Mouse (Mus musculus) olfactory bulb, adult 2 months (tissue): ENCODE data around the gene Aldh3b2. TPM values are rescaled to one million over a fixed set of nuclear protein-coding genes. Genes with fewer than 3 reads are reported as not detected.

Experiments used
- H3K27ac ChIP-seq: fragments of 200-500 bp; 2 replicates; pipeline ENCODE4 v1.5.1; 2012; ENCODE audit warnings: low read depth, low read length; ENCODE audit not compliant: insufficient read depth
- H3K4me1 ChIP-seq: fragments of 200-500 bp; 2 replicates; pipeline ENCODE4 v1.6.1; 2012; ENCODE audit warnings: low read length; ENCODE audit not compliant: control insufficient read depth, insufficient read depth
- H3K4me3 ChIP-seq: fragments of 200-500 bp; 2 replicates; pipeline ENCODE4 v1.5.1; 2012; ENCODE audit warnings: mild to moderate bottlenecking, low read depth, low read length, moderate library complexity; ENCODE audit not compliant: insufficient read depth
- CTCF ChIP-seq: fragments of 200-500 bp; IDR thresholded peaks from 2 replicates; pipeline ENCODE4 v1.5.1; 2012; ENCODE audit warnings: low read depth, mild to moderate bottlenecking, low read length, moderate library complexity; ENCODE audit not compliant: insufficient read depth
- POLR2A ChIP-seq: fragments of 200-500 bp; IDR thresholded peaks from 2 replicates; pipeline ENCODE4 v1.6.1; 2012; ENCODE audit warnings: mild to moderate bottlenecking, low read depth, low read length, moderate library complexity; ENCODE audit not compliant: insufficient read depth
- WGBS: fragments of 180-500 bp; shearing (Covaris S2); methylation state at CpG from one replicate; pipeline ENCODE4 v1.1.7; 2018; 5-methylcytosine and 5-hydroxymethylcytosine counted together
- polyA plus RNA-seq: library from polyadenylated mRNA; stranded (reverse); fragments of >200 nt; gene quantifications from 2 replicates; pipeline ENCODE4 v1.2.4, GENCODE M21; 2012; ENCODE audit warnings: low replicate concordance; ENCODE audit not compliant: missing spikeins, insufficient read depth, insufficient read length

Aldh3b2 gene
- polyA plus RNA-seq, 1 experiment, result not detected

- no peak overlapping the region for H3K27ac ChIP-seq
- 32% methylated on average over 27 of the region's 27 CpGs for WGBS
- TF ChIP-seq POLR2A (no peak), CTCF (no peak)
- H3K4me1 ChIP-seq, result peaks cover 3% of the 10 kb centered on the region
- H3K4me3 ChIP-seq, result no peak overlapping the region
These were observed 29.0 kb upstream of the Aldh3b2 start for GRCm38 (mm10) chr19:3942986-3943735.

DNA sequence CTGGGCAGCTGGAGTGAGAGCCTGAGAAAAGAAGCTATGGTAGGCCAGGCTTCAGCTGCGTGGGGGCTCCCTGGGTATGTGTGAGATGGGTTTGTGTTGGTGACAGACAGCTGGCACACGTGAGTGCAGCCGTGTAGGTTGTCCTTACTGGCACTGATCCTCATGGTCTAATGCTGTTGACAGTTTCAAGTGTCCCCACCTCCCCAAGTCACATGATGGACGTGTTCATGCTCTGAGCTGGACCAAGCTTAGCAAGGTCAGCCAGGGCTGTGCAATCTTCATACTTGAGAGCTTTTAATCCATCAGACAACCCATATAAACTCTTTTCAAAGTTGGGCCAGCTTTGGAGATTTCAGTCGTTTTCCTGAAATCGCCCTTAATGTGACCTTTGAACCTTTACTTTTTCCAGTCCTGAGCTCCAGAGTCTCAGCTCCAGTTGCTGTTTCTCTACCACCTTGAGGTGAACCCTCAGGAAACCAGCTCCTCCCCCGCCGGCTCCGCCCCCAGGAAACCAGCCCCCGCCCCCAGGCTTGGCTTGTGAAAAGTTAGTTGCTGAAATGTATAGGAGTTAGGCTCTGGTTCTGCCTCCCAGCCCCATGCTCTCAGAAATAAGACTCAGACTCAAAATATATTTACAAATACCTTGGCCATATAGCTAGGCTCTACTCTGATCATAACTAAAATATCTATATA lies 26.1 kb upstream of the Aldh3b2 start:
- H3K4me3 ChIP-seq, result no peak overlapping the region
- WGBS, result 36% methylated on average over 10 of the region's 10 CpGs
- H3K27ac ChIP-seq, result no peak overlapping the region
- peaks cover 3% of the 10 kb centered on the region for H3K4me1 ChIP-seq
- no peak for TF ChIP-seq CTCF
- TF ChIP-seq POLR2A, result no peak

DNA sequence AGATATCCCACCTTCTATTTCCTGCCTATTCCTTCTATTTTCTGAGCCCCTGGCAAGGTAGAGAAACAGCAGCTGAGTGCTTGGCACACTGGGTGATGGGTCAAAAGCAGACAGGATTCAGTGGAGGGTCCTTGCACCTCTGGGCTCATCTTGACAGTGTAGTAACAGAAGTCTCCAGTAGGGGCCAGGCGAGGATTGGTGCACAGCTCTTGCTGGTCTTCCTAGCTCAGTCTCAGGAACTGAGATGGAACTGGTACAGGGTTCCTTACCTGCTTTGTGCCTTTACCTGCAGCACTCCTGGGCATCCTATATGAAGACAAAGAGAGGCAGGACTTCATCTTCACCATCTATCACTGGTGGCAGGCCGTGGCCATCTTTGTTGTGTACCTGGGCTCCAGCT lies 25.4 kb upstream of the Aldh3b2 start:
- Histone ChIP-seq H3K27ac (no peak overlapping the region), H3K4me3 (no peak overlapping the region), H3K4me1 (peaks cover 3% of the 10 kb centered on the region)
- WGBS, result 24% methylated on average over 2 of the region's 2 CpGs
- no peak for TF ChIP-seq POLR2A
- TF ChIP-seq CTCF, result peak; percentile 36; the same call in 1 of the 2 replicates

- H3K27ac ChIP-seq, result no peak overlapping the region
- no peak overlapping the region for H3K4me3 ChIP-seq
- WGBS, result 84% methylated on average over 3 of the region's 3 CpGs
- TF ChIP-seq CTCF (no peak), POLR2A (no peak)
- H3K4me1 ChIP-seq, result peaks cover 3% of the 10 kb centered on the region
These were observed 24.3 kb upstream of the Aldh3b2 start for GRCm38 (mm10) chr19:3947813-3948212.

GRCm38 (mm10) chr19:3948546-3948945 lies 23.6 kb upstream of the Aldh3b2 start:
- WGBS, result 77% methylated on average over 14 of the region's 14 CpGs
- Histone ChIP-seq H3K4me3 (no peak overlapping the region), H3K27ac (no peak overlapping the region), H3K4me1 (no peaks in the 10 kb centered on the region)
- TF ChIP-seq POLR2A (no peak), CTCF (no peak)

DNA sequence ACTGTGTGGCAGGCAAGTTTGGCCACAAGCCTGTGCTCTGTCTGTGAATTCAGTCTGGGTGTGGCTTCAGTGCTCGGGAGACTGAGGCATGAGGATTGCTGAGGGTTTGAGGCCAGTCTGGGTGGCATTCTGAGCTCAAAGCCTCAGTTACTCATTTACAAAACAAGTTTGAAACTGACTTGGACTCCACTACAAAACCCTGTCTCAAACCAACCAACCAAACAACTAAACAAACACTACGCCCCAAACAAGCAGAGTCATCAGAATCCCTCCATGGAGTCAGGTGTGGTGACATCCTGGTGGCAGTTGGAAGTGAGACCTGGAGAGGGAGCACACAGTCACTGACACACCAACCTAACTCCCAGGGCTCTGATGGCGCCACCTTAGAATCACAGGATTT lies 21.8 kb upstream of the Aldh3b2 start:
- 90% methylated on average over 3 of the region's 3 CpGs for WGBS
- TF ChIP-seq CTCF (no peak), POLR2A (no peak)

GRCm38 (mm10) chr19:3951461-3951860 lies 20.7 kb upstream of the Aldh3b2 start:
- Histone ChIP-seq H3K27ac (no peak overlapping the region), H3K4me1 (no peaks in the 10 kb centered on the region), H3K4me3 (no peak overlapping the region)
- no peak for TF ChIP-seq POLR2A
- no peak for TF ChIP-seq CTCF

More for the DNA sequence above, 21.8 kb upstream of the Aldh3b2 start:
- H3K4me3 ChIP-seq, result no peak overlapping the region
- H3K27ac ChIP-seq, result no peak overlapping the region
- no peaks in the 10 kb centered on the region for H3K4me1 ChIP-seq

DNA sequence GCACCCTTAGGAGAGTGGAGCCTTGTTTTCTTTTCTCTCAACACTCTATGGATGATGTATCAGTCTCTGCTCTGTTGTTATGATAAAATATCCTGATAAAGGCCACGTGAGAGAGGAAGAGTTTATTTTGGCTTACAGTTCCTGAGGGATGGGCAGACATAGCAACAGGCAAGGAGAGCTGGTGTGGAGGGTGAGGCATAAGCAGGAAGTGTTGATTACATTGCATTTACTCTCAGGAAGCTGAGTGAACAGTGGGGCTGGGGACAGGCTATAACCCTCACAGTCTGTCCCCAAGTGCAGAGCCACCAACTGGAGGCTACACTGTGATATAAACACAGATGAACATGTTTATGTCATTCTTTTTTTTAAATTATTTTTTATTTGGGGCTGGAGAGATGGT lies 20.0 kb upstream of the Aldh3b2 start:
- WGBS, result 66% methylated on average over 1 of the region's 1 CpGs

GRCm38 (mm10) chr19:3955033-3955432 lies 17.1 kb upstream of the Aldh3b2 start:
- Histone ChIP-seq H3K4me3 (no peak overlapping the region), H3K4me1 (no peaks in the 10 kb centered on the region), H3K27ac (no peak overlapping the region)
- whole genome bisulfite sequencing, result 83% methylated on average over 3 of the region's 3 CpGs
- TF ChIP-seq CTCF, result no peak
- TF ChIP-seq POLR2A, result no peak

More for the DNA sequence above, 20.0 kb upstream of the Aldh3b2 start:
- Histone ChIP-seq H3K27ac (no peak overlapping the region), H3K4me1 (no peaks in the 10 kb centered on the region), H3K4me3 (no peak overlapping the region)
- TF ChIP-seq CTCF, result no peak
- TF ChIP-seq POLR2A, result no peak
